Mouse (Mus musculus) liver, embryonic 11.5 days (tissue): Measurements from ENCODE around the gene Mbd4. TPM values are rescaled to one million over a fixed set of nuclear protein-coding genes. Genes with fewer than 3 reads are reported as not detected.

Source experiments
- ATAC-seq: fragments of 200-750 bp; cut with Nextera tagmentation; replicated peaks from 2 replicates; pipeline ENCODE4 v1.8.0; 2017; ENCODE audit warnings: moderate number of reproducible peaks, mild to moderate bottlenecking, moderate TSS enrichment, moderate library complexity; ENCODE audit not compliant: low FRiP score
- DNase-seq: peaks from one replicate; pipeline ENCODE4 v3.0.0-alpha.2; 2017; ENCODE audit warnings: low spot score
- H3K27ac ChIP-seq: fragments of 300-500 bp; sonication (generic); 2 replicates; pipeline ENCODE4 v1.5.1; 2014; ENCODE audit warnings: mild to moderate bottlenecking, low read depth, low read length, control low read depth
- H3K27me3 ChIP-seq: fragments of 300-500 bp; sonication (generic); replicated peaks from 2 replicates; pipeline ENCODE4 v1.6.1; 2014; ENCODE audit warnings: low read length, mixed read lengths; ENCODE audit not compliant: control insufficient read depth, insufficient read depth
- H3K36me3 ChIP-seq: fragments of 300-500 bp; sonication (generic); 2 replicates; pipeline ENCODE4 v1.6.1; 2014; ENCODE audit warnings: mild to moderate bottlenecking, low read length, moderate library complexity, mixed read lengths; ENCODE audit not compliant: control insufficient read depth, insufficient read depth
- H3K4me1 ChIP-seq: fragments of 300-500 bp; sonication (generic); replicated peaks from 2 replicates; pipeline ENCODE4 v1.6.1; 2014; ENCODE audit warnings: low read length, mixed read lengths; ENCODE audit not compliant: control insufficient read depth, insufficient read depth
- H3K4me2 ChIP-seq: fragments of 300-500 bp; sonication (generic); 2 replicates; pipeline ENCODE4 v1.6.1; 2014; ENCODE audit warnings: mild to moderate bottlenecking, control low read depth, moderate library complexity
- H3K4me3 ChIP-seq: fragments of 300-500 bp; sonication (generic); 2 replicates; pipeline ENCODE4 v1.5.1; 2014; ENCODE audit warnings: low read depth, low read length, control low read depth
- H3K9ac ChIP-seq: fragments of 300-500 bp; sonication (generic); 2 replicates; pipeline ENCODE4 v1.6.1; 2014; ENCODE audit warnings: low read depth, low read length, control low read depth
- H3K9me3 ChIP-seq: fragments of 300-500 bp; sonication (generic); 2 replicates; pipeline ENCODE4 v1.6.1; 2016; ENCODE audit warnings: low read length, inconsistent platforms, mixed read lengths; ENCODE audit not compliant: control insufficient read depth
- WGBS: fragments of 180-500 bp; shearing (Covaris S2); extraction: QIAGEN DNeasy Blood & Tissue Kit; methylation state at CpG from one replicate; pipeline ENCODE4 v1.1.7; 2014; 5-methylcytosine and 5-hydroxymethylcytosine counted together
- polyA plus RNA-seq: library from polyadenylated mRNA; unstranded; fragments of >200 nt; fragmentation: Nextera tagmentation; extraction: Ambion mirVana; gene quantifications from 2 replicates; pipeline ENCODE4 v1.2.1, GENCODE M21; 2014

Gene Mbd4
- polyA plus RNA-seq, 1 experiment from 2014 or later, result 20.7 TPM

- H3K4me3 ChIP-seq, result no peak overlapping the region
- peaks cover 10% of the 10 kb centered on the region for H3K36me3 ChIP-seq
- ATAC-seq, result no peak
- H3K4me2 ChIP-seq, result no peak overlapping the region
- DNase-seq, result no peak
- WGBS, result 73% methylated on average over 8 of the region's 8 CpGs
- H3K9me3 ChIP-seq, result no peaks in the 10 kb centered on the region
- no peak overlapping the region for H3K27ac ChIP-seq
- H3K4me1 ChIP-seq, result peaks cover 16% of the 10 kb centered on the region
- H3K27me3 ChIP-seq, result no peaks in the 10 kb centered on the region
- no peak overlapping the region for H3K9ac ChIP-seq
Observed at GRCm38 (mm10) chr6:115811606-115812005, 41.6 kb downstream of the Mbd4 start.

GRCm38 (mm10) chr6:115808488-115809231 is 44.5 kb downstream of the Mbd4 start, which contains the start of gene Rpl32:
TSS of gene Rpl32 (minus strand) at chr6:115808747.
- DNase-seq (peak; percentile 83), ATAC-seq (peak; percentile 78)
- Histone ChIP-seq H3K9ac (peak within 1 kb of the TSS; percentile 100), H3K9me3 (no peaks in the 10 kb centered on the region), H3K36me3 (peaks cover 33% of the 10 kb centered on the region), H3K27ac (peak within 1 kb of the TSS; percentile 92), H3K4me3 (peak within 1 kb of the TSS; percentile 92), H3K27me3 (no peaks in the 10 kb centered on the region), H3K4me1 (peaks cover 13% of the 10 kb centered on the region), H3K4me2 (peak within 1 kb of the TSS; percentile 100)
- WGBS, result under 1% methylated on average over 47 of the region's 47 CpGs

GRCm38 (mm10) chr6:115808196-115808487 is 45.0 kb downstream of the Mbd4 start:
- Histone ChIP-seq H3K4me3 (peak overlapping the region; percentile 92), H3K27ac (peak overlapping the region; percentile 92), H3K4me2 (peak overlapping the region; percentile 100), H3K9ac (peak overlapping the region; percentile 100), H3K4me1 (peaks cover 12% of the 10 kb centered on the region), H3K27me3 (no peaks in the 10 kb centered on the region), H3K36me3 (peaks cover 34% of the 10 kb centered on the region), H3K9me3 (no peaks in the 10 kb centered on the region)
- DNase-seq (no peak), ATAC-seq (no peak)
- 0% methylated on average over 22 of the region's 22 CpGs for WGBS

- Histone ChIP-seq H3K27me3 (no peaks in the 10 kb centered on the region), H3K9ac (peak overlapping the region; percentile 100), H3K27ac (peak overlapping the region; percentile 92), H3K4me3 (peak overlapping the region; percentile 92), H3K4me1 (peaks cover 12% of the 10 kb centered on the region), H3K36me3 (peaks cover 34% of the 10 kb centered on the region), H3K9me3 (no peaks in the 10 kb centered on the region), H3K4me2 (peak overlapping the region; percentile 100)
- 2% methylated on average over 15 of the region's 15 CpGs for WGBS
- ATAC-seq, result no peak
- no peak for DNase-seq
Observed at GRCm38 (mm10) chr6:115807464-115808195, 45.5 kb downstream of the Mbd4 start.

- Histone ChIP-seq H3K4me3 (no peak overlapping the region), H3K4me2 (no peak overlapping the region), H3K36me3 (peaks cover 45% of the 10 kb centered on the region), H3K27me3 (no peaks in the 10 kb centered on the region), H3K4me1 (peaks cover 12% of the 10 kb centered on the region), H3K27ac (no peak overlapping the region; the same call in 1 of the 2 replicates), H3K9ac (no peak overlapping the region), H3K9me3 (no peaks in the 10 kb centered on the region)
- WGBS, result 59% methylated on average over 10 of the region's 10 CpGs
- ATAC-seq, result no peak
- DNase-seq, result no peak
Observed at GRCm38 (mm10) chr6:115804432-115805192, 48.6 kb downstream of the Mbd4 start.

- 49% methylated on average over 16 of the region's 16 CpGs for WGBS
- Histone ChIP-seq H3K4me2 (no peak overlapping the region), H3K27me3 (no peaks in the 10 kb centered on the region), H3K9ac (no peak overlapping the region; the same call in 1 of the 2 replicates), H3K9me3 (no peaks in the 10 kb centered on the region), H3K4me3 (no peak overlapping the region), H3K27ac (no peak overlapping the region), H3K36me3 (peaks cover 52% of the 10 kb centered on the region), H3K4me1 (peaks cover 12% of the 10 kb centered on the region)
- DNase-seq, result peak; percentile 69
- peak; percentile 57 for ATAC-seq
Observed at GRCm38 (mm10) chr6:115803541-115804382, 49.4 kb downstream of the Mbd4 start.

GRCm38 (mm10) chr6:115801811-115802210 is 51.4 kb downstream of the Mbd4 start:
- DNase-seq (no peak), ATAC-seq (no peak)
- Histone ChIP-seq H3K9me3 (no peaks in the 10 kb centered on the region), H3K4me1 (peaks cover 7% of the 10 kb centered on the region), H3K4me3 (no peak overlapping the region), H3K27ac (no peak overlapping the region), H3K9ac (no peak overlapping the region), H3K36me3 (peaks cover 57% of the 10 kb centered on the region), H3K4me2 (no peak overlapping the region), H3K27me3 (no peaks in the 10 kb centered on the region)
- 92% methylated on average over 3 of the region's 3 CpGs for WGBS

GRCm38 (mm10) chr6:115792691-115793215 is 60.4 kb downstream of the Mbd4 start:
- ATAC-seq (no peak), DNase-seq (no peak)
- Histone ChIP-seq H3K4me2 (no peak overlapping the region), H3K27me3 (no peaks in the 10 kb centered on the region), H3K4me1 (no peaks in the 10 kb centered on the region), H3K36me3 (peaks cover 49% of the 10 kb centered on the region), H3K27ac (no peak overlapping the region), H3K9ac (no peak overlapping the region), H3K9me3 (no peaks in the 10 kb centered on the region), H3K4me3 (no peak overlapping the region)
- WGBS, result 91% methylated on average over 21 of the region's 21 CpGs
